Mouse (Mus musculus): Measurements from ENCODE around the gene Sik2. TPM values are rescaled to one million over a fixed set of nuclear protein-coding genes. Genes with fewer than 3 reads are reported as not detected.

Sik2 gene
- polyA plus RNA-seq, 1 experiment from 2014 or later, result 10.1 TPM

DNA sequence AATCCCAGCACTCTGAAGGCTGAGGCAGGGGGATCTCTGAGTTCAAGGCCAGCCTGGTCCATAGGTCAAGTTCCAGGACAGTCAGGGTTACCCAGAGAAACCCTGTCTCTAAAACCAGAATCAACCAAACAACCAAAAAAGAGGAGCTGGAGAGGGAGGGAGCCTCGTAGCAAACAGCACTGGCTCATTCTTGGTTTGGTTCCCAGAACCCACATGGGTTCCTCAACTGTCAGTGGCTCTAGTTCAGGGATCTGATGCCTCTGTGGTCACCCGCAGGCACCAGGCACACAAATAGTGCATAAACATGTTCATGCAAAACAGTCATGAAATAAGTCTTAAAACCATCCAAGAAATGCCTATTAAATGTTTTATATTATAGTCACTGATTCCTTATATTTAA is 140.7 kb downstream of the Sik2 start:
- no peak for TF ChIP-seq EP300 (optimal IDR thresholded peaks at IDR 0.05)
- no peak for TF ChIP-seq CTCF (IDR thresholded peaks at IDR 0.05; ENCODE audit: low read depth)
- Histone ChIP-seq H3K4me3 (ENCODE audit: low read depth, low read length) (no peak overlapping the region), H3K4me1 (replicated peaks; ENCODE audit: control insufficient read depth, insufficient read depth) (no peaks in the 10 kb centered on the region; the same call in 1 of the 2 replicates), H3K9me3 (ENCODE audit: control insufficient read depth, low read length) (no peaks in the 10 kb centered on the region), H3K36me3 (ENCODE audit: control insufficient read depth, insufficient read depth, low read length) (peaks cover 26% of the 10 kb centered on the region), H3K9ac (ENCODE audit: low read length) (no peak overlapping the region), H3K27ac (replicated peaks) (no peak overlapping the region), H3K27me3 (ENCODE audit: control insufficient read depth, insufficient read depth, low read length) (no peaks in the 10 kb centered on the region), H3K4me2 (replicated peaks; ENCODE audit: low read depth) (no peak overlapping the region)
- ATAC-seq (ENCODE audit: low FRiP score, low TSS enrichment), result no peak
- WGBS, result 92% methylated on average over 2 of the region's 2 CpGs
- DNase-seq (ENCODE audit: low spot score), result no peak

GRCm38 (mm10) chr9:50867015-50867414 is 141.9 kb downstream of the Sik2 start:
- Histone ChIP-seq H3K4me3 (ENCODE audit: low read depth, low read length) (no peak overlapping the region), H3K9ac (ENCODE audit: low read length) (no peak overlapping the region), H3K4me1 (replicated peaks; ENCODE audit: control insufficient read depth, insufficient read depth) (no peaks in the 10 kb centered on the region; the same call in 1 of the 2 replicates), H3K27me3 (ENCODE audit: control insufficient read depth, insufficient read depth, low read length) (no peaks in the 10 kb centered on the region), H3K27ac (replicated peaks) (no peak overlapping the region), H3K9me3 (ENCODE audit: control insufficient read depth, low read length) (no peaks in the 10 kb centered on the region), H3K36me3 (ENCODE audit: control insufficient read depth, insufficient read depth, low read length) (peaks cover 26% of the 10 kb centered on the region), H3K4me2 (replicated peaks; ENCODE audit: low read depth) (no peak overlapping the region)
- TF ChIP-seq CTCF (IDR thresholded peaks at IDR 0.05; ENCODE audit: low read depth) (no peak), EP300 (optimal IDR thresholded peaks at IDR 0.05) (no peak)
- no peak for ATAC-seq (ENCODE audit: low FRiP score, low TSS enrichment)
- no peak for DNase-seq (ENCODE audit: low spot score)
- 81% methylated on average over 6 of the region's 6 CpGs for WGBS

DNA sequence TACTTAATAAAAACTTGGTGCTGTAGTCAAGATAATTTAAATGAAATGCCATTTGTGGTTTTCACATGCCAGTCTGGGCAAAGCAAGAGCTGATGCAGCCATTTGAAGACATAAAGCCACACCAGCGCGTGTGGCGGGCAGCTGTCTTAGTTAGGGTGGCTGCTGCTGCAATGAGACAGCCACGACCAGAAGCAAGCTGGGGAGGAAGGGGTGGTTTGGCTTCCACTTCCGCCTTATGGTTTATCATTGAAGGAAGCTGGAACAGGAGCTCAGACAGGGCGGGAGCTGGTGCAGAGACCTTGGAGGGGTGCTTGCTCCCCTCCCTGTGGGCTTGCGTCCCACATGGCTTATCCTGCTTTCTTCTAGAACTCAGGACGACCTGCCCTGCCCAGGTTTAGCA is 143.1 kb downstream of the Sik2 start:
- Histone ChIP-seq H3K27me3 (ENCODE audit: control insufficient read depth, insufficient read depth, low read length) (no peaks in the 10 kb centered on the region), H3K4me3 (ENCODE audit: low read depth, low read length) (no peak overlapping the region), H3K9me3 (ENCODE audit: control insufficient read depth, low read length) (no peaks in the 10 kb centered on the region), H3K4me2 (replicated peaks; ENCODE audit: low read depth) (no peak overlapping the region), H3K36me3 (ENCODE audit: control insufficient read depth, insufficient read depth, low read length) (peaks cover 33% of the 10 kb centered on the region), H3K9ac (ENCODE audit: low read length) (no peak overlapping the region), H3K4me1 (replicated peaks; ENCODE audit: control insufficient read depth, insufficient read depth) (no peaks in the 10 kb centered on the region; the same call in 1 of the 2 replicates), H3K27ac (replicated peaks) (no peak overlapping the region)
- DNase-seq (ENCODE audit: low spot score) (no peak), ATAC-seq (ENCODE audit: low FRiP score, low TSS enrichment) (no peak)
- TF ChIP-seq EP300 (optimal IDR thresholded peaks at IDR 0.05), result no peak
- no peak for TF ChIP-seq CTCF (IDR thresholded peaks at IDR 0.05; ENCODE audit: low read depth)
- 78% methylated on average over 8 of the region's 8 CpGs for WGBS

GRCm38 (mm10) chr9:50864877-50865276 is 144.0 kb downstream of the Sik2 start:
- ATAC-seq (ENCODE audit: low FRiP score, low TSS enrichment) (no peak), DNase-seq (ENCODE audit: low spot score) (no peak)
- H3K27ac ChIP-seq (replicated peaks), result no peak overlapping the region
- H3K9me3 ChIP-seq (ENCODE audit: control insufficient read depth, low read length), result no peaks in the 10 kb centered on the region
- H3K4me3 ChIP-seq (ENCODE audit: low read depth, low read length), result no peak overlapping the region
- H3K27me3 ChIP-seq (ENCODE audit: control insufficient read depth, insufficient read depth, low read length), result no peaks in the 10 kb centered on the region
- no peak overlapping the region for H3K9ac ChIP-seq (ENCODE audit: low read length)
- no peak overlapping the region for H3K4me2 ChIP-seq (replicated peaks; ENCODE audit: low read depth)
- 68% methylated on average over 5 of the region's 5 CpGs for WGBS
- H3K36me3 ChIP-seq (ENCODE audit: control insufficient read depth, insufficient read depth, low read length), result peaks cover 27% of the 10 kb centered on the region
- TF ChIP-seq CTCF (IDR thresholded peaks at IDR 0.05; ENCODE audit: low read depth) (no peak), EP300 (optimal IDR thresholded peaks at IDR 0.05) (no peak)
- no peaks in the 10 kb centered on the region; the same call in 1 of the 2 replicates for H3K4me1 ChIP-seq (replicated peaks; ENCODE audit: control insufficient read depth, insufficient read depth)

- Histone ChIP-seq H3K4me2 (replicated peaks; ENCODE audit: low read depth) (no peak overlapping the region), H3K36me3 (ENCODE audit: control insufficient read depth, insufficient read depth, low read length) (peaks cover 32% of the 10 kb centered on the region), H3K4me1 (replicated peaks; ENCODE audit: control insufficient read depth, insufficient read depth) (no peaks in the 10 kb centered on the region; the same call in 1 of the 2 replicates), H3K27ac (replicated peaks) (no peak overlapping the region), H3K4me3 (ENCODE audit: low read depth, low read length) (no peak overlapping the region), H3K9ac (ENCODE audit: low read length) (no peak overlapping the region), H3K9me3 (ENCODE audit: control insufficient read depth, low read length) (no peaks in the 10 kb centered on the region), H3K27me3 (ENCODE audit: control insufficient read depth, insufficient read depth, low read length) (no peaks in the 10 kb centered on the region)
- DNase-seq (ENCODE audit: low spot score), result no peak
- TF ChIP-seq EP300 (optimal IDR thresholded peaks at IDR 0.05) (no peak), CTCF (IDR thresholded peaks at IDR 0.05; ENCODE audit: low read depth) (no peak)
- ATAC-seq (ENCODE audit: low FRiP score, low TSS enrichment), result no peak
- 66% methylated on average over 4 of the region's 4 CpGs for WGBS
Observed at GRCm38 (mm10) chr9:50863824-50864223, 145.0 kb downstream of the Sik2 start.

DNA sequence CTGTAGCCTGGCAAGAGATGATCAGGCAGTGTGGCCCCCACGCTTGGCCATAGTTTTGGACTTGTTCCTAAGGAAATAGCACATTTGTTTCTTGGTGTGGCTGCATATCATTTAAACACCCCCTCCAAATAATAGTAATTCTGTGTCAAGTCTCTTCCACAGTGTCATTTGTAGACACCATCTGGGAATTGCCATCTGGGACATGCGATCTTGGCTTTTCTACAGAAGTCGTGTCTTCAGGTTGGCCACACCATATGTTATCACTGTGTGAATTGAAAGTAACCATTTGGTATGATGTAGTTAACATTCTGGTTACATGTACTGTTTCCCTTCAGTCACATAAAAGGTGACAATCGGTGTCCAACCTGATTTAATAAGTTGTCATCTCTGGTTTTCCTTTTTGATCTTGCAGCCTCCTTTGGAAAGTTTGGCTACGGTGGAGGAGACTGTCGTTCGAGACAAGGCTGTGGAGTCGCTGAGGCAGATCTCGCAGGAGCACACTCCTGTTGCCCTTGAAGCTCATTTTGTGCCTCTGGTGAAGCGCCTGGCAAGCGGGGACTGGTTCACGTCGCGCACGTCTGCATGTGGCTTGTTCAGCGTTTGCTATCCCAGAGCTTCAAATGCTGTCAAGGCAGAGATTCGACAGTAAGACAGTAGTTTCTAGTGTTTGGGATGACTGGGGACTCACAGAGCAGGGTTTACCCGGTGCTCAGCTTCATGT is 147.6 kb downstream of the Sik2 start:
- no peak for ATAC-seq (ENCODE audit: low FRiP score, low TSS enrichment)
- H3K36me3 ChIP-seq (ENCODE audit: control insufficient read depth, insufficient read depth, low read length), result peaks cover 25% of the 10 kb centered on the region

More for the DNA sequence above, 147.6 kb downstream of the Sik2 start:
- Histone ChIP-seq H3K4me3 (ENCODE audit: low read depth, low read length) (no peak overlapping the region), H3K9me3 (ENCODE audit: control insufficient read depth, low read length) (no peaks in the 10 kb centered on the region), H3K27me3 (ENCODE audit: control insufficient read depth, insufficient read depth, low read length) (no peaks in the 10 kb centered on the region), H3K9ac (ENCODE audit: low read length) (no peak overlapping the region), H3K4me1 (replicated peaks; ENCODE audit: control insufficient read depth, insufficient read depth) (no peaks in the 10 kb centered on the region; the same call in 1 of the 2 replicates), H3K27ac (replicated peaks) (no peak overlapping the region), H3K4me2 (replicated peaks; ENCODE audit: low read depth) (no peak overlapping the region)
- TF ChIP-seq CTCF (IDR thresholded peaks at IDR 0.05; ENCODE audit: low read depth), result no peak
- no peak for TF ChIP-seq EP300 (optimal IDR thresholded peaks at IDR 0.05)
- DNase-seq (ENCODE audit: low spot score), result no peak
- WGBS, result 93% methylated on average over 18 of the region's 18 CpGs

Data from stomach, postnatal 0 days (tissue).